Mouse (Mus musculus): Measurements from ENCODE around the gene Zfp362. TPM values are rescaled to one million over a fixed set of nuclear protein-coding genes. Genes with fewer than 3 reads are reported as not detected.

Zfp362 gene
- polyA plus RNA-seq, 1 experiment from 2014 or later: 44.7 TPM

GRCm38 (mm10) chr4:128760029-128760428, 45.8 kb downstream of the Zfp362 start:
- Histone ChIP-seq H3K27ac (replicated peaks; ENCODE audit: low read depth, low read length) (no peak overlapping the region), H3K36me3 (ENCODE audit: control insufficient read depth, insufficient read depth, low read length) (no peaks in the 10 kb centered on the region), H3K4me1 (ENCODE audit: control insufficient read depth, insufficient read depth, low read length) (no peaks in the 10 kb centered on the region), H3K4me2 (ENCODE audit: low read depth, severe bottlenecking) (no peak overlapping the region), H3K4me3 (ENCODE audit: low read depth, low read length) (no peak overlapping the region), H3K27me3 (ENCODE audit: control insufficient read depth, insufficient read depth, low read length) (no peaks in the 10 kb centered on the region), H3K9me3 (ENCODE audit: control insufficient read depth, low read length) (no peaks in the 10 kb centered on the region), H3K9ac (ENCODE audit: low read length) (no peak overlapping the region)
- DNase-seq (ENCODE audit: low spot score) (no peak), ATAC-seq (ENCODE audit: insufficient number of reproducible peaks, low FRiP score, low TSS enrichment, low read depth) (no peak)
- 92% methylated on average over 6 of the region's 6 CpGs for WGBS

DNA sequence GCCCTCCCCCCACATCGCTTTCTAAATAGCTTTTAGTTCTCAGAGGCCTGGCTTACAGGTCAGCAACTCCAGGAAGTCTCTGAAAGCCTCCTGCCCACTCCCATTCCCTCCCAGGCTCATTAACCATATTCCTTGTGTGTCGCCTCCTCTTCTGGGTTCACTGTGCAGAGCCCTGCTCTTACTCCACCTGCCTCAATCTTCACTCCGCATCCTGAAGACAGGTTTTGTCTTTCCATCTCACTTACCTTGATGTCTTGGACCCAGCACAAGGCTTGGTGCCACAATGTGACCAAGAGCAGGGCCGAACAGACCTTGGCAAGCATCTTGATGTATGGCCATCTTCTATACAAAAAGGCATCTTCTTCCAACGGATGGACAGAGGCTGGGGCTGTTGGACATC, 46.6 kb downstream of the Zfp362 start:
- no peaks in the 10 kb centered on the region for H3K27me3 ChIP-seq (ENCODE audit: control insufficient read depth, insufficient read depth, low read length)
- DNase-seq (ENCODE audit: low spot score): no peak
- no peaks in the 10 kb centered on the region for H3K36me3 ChIP-seq (ENCODE audit: control insufficient read depth, insufficient read depth, low read length)
- H3K9ac ChIP-seq (ENCODE audit: low read length): no peak overlapping the region
- no peak overlapping the region for H3K4me3 ChIP-seq (ENCODE audit: low read depth, low read length)
- no peaks in the 10 kb centered on the region for H3K4me1 ChIP-seq (ENCODE audit: control insufficient read depth, insufficient read depth, low read length)
- no peak overlapping the region for H3K4me2 ChIP-seq (ENCODE audit: low read depth, severe bottlenecking)
- no peaks in the 10 kb centered on the region for H3K9me3 ChIP-seq (ENCODE audit: control insufficient read depth, low read length)
- ATAC-seq (ENCODE audit: insufficient number of reproducible peaks, low FRiP score, low TSS enrichment, low read depth): no peak
- whole genome bisulfite sequencing: 80% methylated on average over 5 of the region's 5 CpGs
- H3K27ac ChIP-seq (replicated peaks; ENCODE audit: low read depth, low read length): no peak overlapping the region

- no peaks in the 10 kb centered on the region for H3K27me3 ChIP-seq (ENCODE audit: control insufficient read depth, insufficient read depth, low read length)
- WGBS: 78% methylated on average over 7 of the region's 7 CpGs
- no peak overlapping the region for H3K4me2 ChIP-seq (ENCODE audit: low read depth, severe bottlenecking)
- H3K4me1 ChIP-seq (ENCODE audit: control insufficient read depth, insufficient read depth, low read length): no peaks in the 10 kb centered on the region
- H3K36me3 ChIP-seq (ENCODE audit: control insufficient read depth, insufficient read depth, low read length): peaks cover 15% of the 10 kb centered on the region
- H3K27ac ChIP-seq (replicated peaks; ENCODE audit: low read depth, low read length): no peak overlapping the region
- H3K4me3 ChIP-seq (ENCODE audit: low read depth, low read length): no peak overlapping the region
- ATAC-seq (ENCODE audit: insufficient number of reproducible peaks, low FRiP score, low TSS enrichment, low read depth) (no peak), DNase-seq (ENCODE audit: low spot score) (no peak)
- H3K9ac ChIP-seq (ENCODE audit: low read length): no peak overlapping the region
- H3K9me3 ChIP-seq (ENCODE audit: control insufficient read depth, low read length): no peaks in the 10 kb centered on the region
These were observed 49.9 kb downstream of the Zfp362 start for GRCm38 (mm10) chr4:128755900-128756299.

GRCm38 (mm10) chr4:128755064-128755463, 50.8 kb downstream of the Zfp362 start, which contains the start of gene A3galt2:
A3galt2 (plus strand) TSS chr4:128755364.
- H3K9me3 ChIP-seq (ENCODE audit: control insufficient read depth, low read length): no peaks in the 10 kb centered on the region
- no peaks in the 10 kb centered on the region for H3K27me3 ChIP-seq (ENCODE audit: control insufficient read depth, insufficient read depth, low read length)
- no peak for ATAC-seq (ENCODE audit: insufficient number of reproducible peaks, low FRiP score, low TSS enrichment, low read depth)
- no peak for DNase-seq (ENCODE audit: low spot score)
- H3K27ac ChIP-seq (replicated peaks; ENCODE audit: low read depth, low read length): no peak within 1 kb of the TSS
- no peaks in the 10 kb centered on the region for H3K4me1 ChIP-seq (ENCODE audit: control insufficient read depth, insufficient read depth, low read length)
- no peak within 1 kb of the TSS for H3K4me2 ChIP-seq (ENCODE audit: low read depth, severe bottlenecking)
- H3K36me3 ChIP-seq (ENCODE audit: control insufficient read depth, insufficient read depth, low read length): peaks cover 18% of the 10 kb centered on the region
- no peak within 1 kb of the TSS for H3K4me3 ChIP-seq (ENCODE audit: low read depth, low read length)
- no peak within 1 kb of the TSS for H3K9ac ChIP-seq (ENCODE audit: low read length)
- 73% methylated on average over 3 of the region's 3 CpGs for WGBS

- Histone ChIP-seq H3K36me3 (ENCODE audit: control insufficient read depth, insufficient read depth, low read length) (peaks cover 29% of the 10 kb centered on the region), H3K4me3 (ENCODE audit: low read depth, low read length) (no peak overlapping the region), H3K9ac (ENCODE audit: low read length) (no peak overlapping the region), H3K4me1 (ENCODE audit: control insufficient read depth, insufficient read depth, low read length) (no peaks in the 10 kb centered on the region), H3K27ac (replicated peaks; ENCODE audit: low read depth, low read length) (no peak overlapping the region), H3K4me2 (ENCODE audit: low read depth, severe bottlenecking) (no peak overlapping the region), H3K9me3 (ENCODE audit: control insufficient read depth, low read length) (no peaks in the 10 kb centered on the region), H3K27me3 (ENCODE audit: control insufficient read depth, insufficient read depth, low read length) (no peaks in the 10 kb centered on the region)
- DNase-seq (ENCODE audit: low spot score) (no peak), ATAC-seq (ENCODE audit: insufficient number of reproducible peaks, low FRiP score, low TSS enrichment, low read depth) (no peak)
- WGBS: 90% methylated on average over 7 of the region's 7 CpGs
These were observed 52.3 kb downstream of the Zfp362 start for GRCm38 (mm10) chr4:128753571-128753970.

DNA sequence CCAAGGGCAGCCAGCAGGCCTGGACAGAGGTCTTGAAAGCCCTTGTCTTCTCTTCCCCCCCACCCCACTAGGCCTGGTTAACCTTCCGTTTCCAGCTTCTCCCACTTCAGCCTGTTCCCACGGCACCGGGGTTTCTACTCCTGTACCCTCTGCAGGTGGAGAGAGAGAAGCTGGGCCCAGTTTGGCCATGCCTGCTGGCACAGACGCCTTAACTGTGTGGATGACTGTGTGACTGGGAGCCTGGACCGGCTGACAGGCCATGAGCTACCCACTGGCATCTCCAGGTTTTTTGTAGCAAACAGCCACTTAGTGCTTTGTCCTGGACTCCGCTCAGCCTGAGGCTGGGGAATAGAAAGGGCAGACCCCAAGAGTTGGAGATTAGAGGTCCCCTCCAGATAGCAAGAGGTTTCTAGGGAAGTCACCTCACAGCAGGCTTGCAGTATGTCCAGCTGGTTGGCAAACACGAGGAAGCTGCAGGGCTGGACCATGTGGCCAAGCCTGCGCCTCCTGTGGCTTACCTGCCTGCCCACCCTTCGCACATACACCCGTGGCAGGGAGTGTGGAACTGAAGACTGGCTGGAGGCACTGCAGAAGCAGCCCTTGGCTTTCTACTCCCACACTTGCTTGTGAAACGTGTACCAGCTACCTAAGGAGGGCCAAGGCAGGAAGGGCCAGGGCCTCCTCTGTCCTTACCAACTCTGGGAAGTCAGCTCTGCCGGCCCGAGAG, 53.7 kb downstream of the Zfp362 start:
- Histone ChIP-seq H3K9me3 (ENCODE audit: control insufficient read depth, low read length) (no peaks in the 10 kb centered on the region), H3K9ac (ENCODE audit: low read length) (no peak overlapping the region), H3K4me3 (ENCODE audit: low read depth, low read length) (no peak overlapping the region), H3K36me3 (ENCODE audit: control insufficient read depth, insufficient read depth, low read length) (peaks cover 37% of the 10 kb centered on the region), H3K4me2 (ENCODE audit: low read depth, severe bottlenecking) (no peak overlapping the region), H3K27me3 (ENCODE audit: control insufficient read depth, insufficient read depth, low read length) (no peaks in the 10 kb centered on the region), H3K4me1 (ENCODE audit: control insufficient read depth, insufficient read depth, low read length) (no peaks in the 10 kb centered on the region), H3K27ac (replicated peaks; ENCODE audit: low read depth, low read length) (no peak overlapping the region)
- 87% methylated on average over 13 of the region's 13 CpGs for WGBS
- DNase-seq (ENCODE audit: low spot score) (no peak), ATAC-seq (ENCODE audit: insufficient number of reproducible peaks, low FRiP score, low TSS enrichment, low read depth) (no peak)

DNA sequence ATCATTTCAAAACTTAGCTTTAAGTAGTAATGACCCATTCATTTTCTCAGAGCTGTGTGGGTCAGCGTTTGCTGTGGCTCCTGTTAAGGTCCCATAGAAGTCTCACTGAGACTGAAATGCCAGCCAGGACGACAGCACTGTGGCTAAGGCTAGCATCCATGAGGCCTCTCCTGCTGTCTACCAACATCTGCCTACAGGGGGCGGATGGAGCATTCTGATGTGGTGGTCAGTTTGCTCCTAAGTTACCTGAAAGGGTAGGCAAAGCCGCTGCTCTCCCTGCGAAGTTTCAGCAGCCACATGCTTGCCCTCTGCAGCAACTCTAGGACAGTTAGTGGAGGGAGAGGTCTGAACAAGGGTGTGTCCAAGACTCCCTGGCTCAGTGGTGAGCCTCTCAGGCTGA, 54.8 kb downstream of the Zfp362 start:
- H3K36me3 ChIP-seq (ENCODE audit: control insufficient read depth, insufficient read depth, low read length): peaks cover 48% of the 10 kb centered on the region
- no peaks in the 10 kb centered on the region for H3K4me1 ChIP-seq (ENCODE audit: control insufficient read depth, insufficient read depth, low read length)
- 69% methylated on average over 5 of the region's 5 CpGs for WGBS

DNA sequence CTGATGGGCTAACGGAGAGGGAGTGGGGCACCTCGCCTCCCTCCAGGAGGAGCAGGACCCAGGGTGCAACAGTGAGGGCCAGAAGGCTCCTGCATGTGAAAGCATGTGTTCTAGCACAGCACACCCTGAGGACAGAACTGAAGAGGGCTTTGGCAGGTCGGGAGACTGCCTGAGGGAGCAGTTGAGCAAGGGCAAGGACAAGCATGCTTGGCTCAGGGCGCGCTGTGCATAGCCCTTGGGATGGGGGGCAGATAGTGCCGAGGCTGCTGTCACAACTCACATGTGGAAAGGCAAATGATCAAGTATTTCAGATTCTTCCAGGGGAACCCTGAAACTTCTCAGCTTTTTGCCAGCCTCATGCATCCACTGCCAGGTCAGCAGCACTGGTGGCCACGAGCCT, 57.5 kb downstream of the Zfp362 start:
- no peak overlapping the region for H3K27ac ChIP-seq (replicated peaks; ENCODE audit: low read depth, low read length)
- H3K4me2 ChIP-seq (ENCODE audit: low read depth, severe bottlenecking): no peak overlapping the region
- H3K36me3 ChIP-seq (ENCODE audit: control insufficient read depth, insufficient read depth, low read length): peaks cover 63% of the 10 kb centered on the region
- H3K9me3 ChIP-seq (ENCODE audit: control insufficient read depth, low read length): no peaks in the 10 kb centered on the region
- DNase-seq (ENCODE audit: low spot score) (no peak), ATAC-seq (ENCODE audit: insufficient number of reproducible peaks, low FRiP score, low TSS enrichment, low read depth) (no peak)
- H3K9ac ChIP-seq (ENCODE audit: low read length): no peak overlapping the region
- WGBS: 94% methylated on average over 7 of the region's 7 CpGs
- no peaks in the 10 kb centered on the region for H3K27me3 ChIP-seq (ENCODE audit: control insufficient read depth, insufficient read depth, low read length)
- H3K4me3 ChIP-seq (ENCODE audit: low read depth, low read length): no peak overlapping the region
- no peaks in the 10 kb centered on the region for H3K4me1 ChIP-seq (ENCODE audit: control insufficient read depth, insufficient read depth, low read length)

More for the DNA sequence above, 54.8 kb downstream of the Zfp362 start:
- H3K9ac ChIP-seq (ENCODE audit: low read length): no peak overlapping the region
- ATAC-seq (ENCODE audit: insufficient number of reproducible peaks, low FRiP score, low TSS enrichment, low read depth): no peak
- H3K9me3 ChIP-seq (ENCODE audit: control insufficient read depth, low read length): no peaks in the 10 kb centered on the region
- H3K27me3 ChIP-seq (ENCODE audit: control insufficient read depth, insufficient read depth, low read length): no peaks in the 10 kb centered on the region
- no peak for DNase-seq (ENCODE audit: low spot score)
- no peak overlapping the region for H3K4me2 ChIP-seq (ENCODE audit: low read depth, severe bottlenecking)
- no peak overlapping the region for H3K27ac ChIP-seq (replicated peaks; ENCODE audit: low read depth, low read length)
- H3K4me3 ChIP-seq (ENCODE audit: low read depth, low read length): no peak overlapping the region

Measured in limb, embryonic 11.5 days (tissue).